Mouse (Mus musculus): ENCODE data around the gene Kifc3. TPM values are rescaled to one million over a fixed set of nuclear protein-coding genes. Genes with fewer than 3 reads are reported as not detected.

The Kifc3 gene
- polyA plus RNA-seq, 1 experiment from 2014 or later: 17.9 TPM

GRCm38 (mm10) chr8:95201491-95201890 lies 1.1 kb downstream of the Kifc3 start:
- H3K27me3 ChIP-seq: no peaks in the 10 kb centered on the region
- H3K36me3 ChIP-seq: no peaks in the 10 kb centered on the region
- WGBS: 58% methylated on average over 7 of the region's 7 CpGs
- no peaks in the 10 kb centered on the region for H3K9me3 ChIP-seq (replicated peaks)
- no peak; the same call in 1 of the 2 replicates for ATAC-seq (ENCODE audit: insufficient number of reproducible peaks, low FRiP score, low TSS enrichment, low read depth)
- H3K4me1 ChIP-seq: no peaks in the 10 kb centered on the region
- no peak overlapping the region for H3K27ac ChIP-seq (replicated peaks)
- H3K9ac ChIP-seq: no peak overlapping the region
- no peak overlapping the region for H3K4me3 ChIP-seq (replicated peaks)
- H3K4me2 ChIP-seq (replicated peaks): no peak overlapping the region

GRCm38 (mm10) chr8:95200001-95200405 lies 2.6 kb downstream of the Kifc3 start:
- WGBS: 64% methylated on average over 9 of the region's 9 CpGs
- no peak overlapping the region for H3K4me3 ChIP-seq (replicated peaks)
- no peak for ATAC-seq (ENCODE audit: insufficient number of reproducible peaks, low FRiP score, low TSS enrichment, low read depth)
- H3K4me1 ChIP-seq: no peaks in the 10 kb centered on the region
- H3K9ac ChIP-seq: no peak overlapping the region
- H3K4me2 ChIP-seq (replicated peaks): no peak overlapping the region
- H3K27me3 ChIP-seq: no peaks in the 10 kb centered on the region
- no peak overlapping the region for H3K27ac ChIP-seq (replicated peaks)
- no peaks in the 10 kb centered on the region for H3K36me3 ChIP-seq
- no peaks in the 10 kb centered on the region for H3K9me3 ChIP-seq (replicated peaks)

GRCm38 (mm10) chr8:95195728-95196127 lies 6.9 kb downstream of the Kifc3 start:
- H3K4me2 ChIP-seq (replicated peaks): no peak overlapping the region
- H3K4me3 ChIP-seq (replicated peaks): no peak overlapping the region
- H3K27ac ChIP-seq (replicated peaks): no peak overlapping the region
- no peaks in the 10 kb centered on the region for H3K36me3 ChIP-seq
- H3K27me3 ChIP-seq: no peaks in the 10 kb centered on the region
- no peaks in the 10 kb centered on the region for H3K4me1 ChIP-seq
- no peak overlapping the region for H3K9ac ChIP-seq
- 59% methylated on average over 11 of the region's 11 CpGs for WGBS
- no peaks in the 10 kb centered on the region for H3K9me3 ChIP-seq (replicated peaks)
- ATAC-seq (ENCODE audit: insufficient number of reproducible peaks, low FRiP score, low TSS enrichment, low read depth): no peak

GRCm38 (mm10) chr8:95191497-95192175 lies 11.0 kb downstream of the Kifc3 start:
- H3K27ac ChIP-seq (replicated peaks): no peak overlapping the region
- no peak overlapping the region for H3K9ac ChIP-seq
- no peak overlapping the region for H3K4me2 ChIP-seq (replicated peaks)
- no peaks in the 10 kb centered on the region for H3K9me3 ChIP-seq (replicated peaks)
- ATAC-seq (ENCODE audit: insufficient number of reproducible peaks, low FRiP score, low TSS enrichment, low read depth): no peak
- H3K4me3 ChIP-seq (replicated peaks): no peak overlapping the region
- WGBS: 83% methylated on average over 9 of the region's 9 CpGs
- no peaks in the 10 kb centered on the region for H3K36me3 ChIP-seq
- H3K27me3 ChIP-seq: no peaks in the 10 kb centered on the region
- no peaks in the 10 kb centered on the region for H3K4me1 ChIP-seq

GRCm38 (mm10) chr8:95187579-95187978 lies 15.0 kb downstream of the Kifc3 start:
- Histone ChIP-seq H3K4me3 (replicated peaks) (no peak overlapping the region), H3K9ac (no peak overlapping the region), H3K9me3 (replicated peaks) (no peaks in the 10 kb centered on the region), H3K4me2 (replicated peaks) (no peak overlapping the region), H3K4me1 (no peaks in the 10 kb centered on the region), H3K36me3 (no peaks in the 10 kb centered on the region), H3K27me3 (no peaks in the 10 kb centered on the region), H3K27ac (replicated peaks) (no peak overlapping the region)
- ATAC-seq (ENCODE audit: insufficient number of reproducible peaks, low FRiP score, low TSS enrichment, low read depth): no peak
- WGBS: 73% methylated on average over 5 of the region's 5 CpGs

GRCm38 (mm10) chr8:95185891-95186513 lies 16.6 kb downstream of the Kifc3 start:
- ATAC-seq (ENCODE audit: insufficient number of reproducible peaks, low FRiP score, low TSS enrichment, low read depth): no peak
- no peak overlapping the region for H3K9ac ChIP-seq
- H3K4me3 ChIP-seq (replicated peaks): no peak overlapping the region
- 0 out of 2 replicates have a peak, but pooled peaks cover 5% of the 10 kb centered on the region for H3K4me1 ChIP-seq
- H3K4me2 ChIP-seq (replicated peaks): no peak overlapping the region
- H3K36me3 ChIP-seq: no peaks in the 10 kb centered on the region
- H3K27ac ChIP-seq (replicated peaks): no peak overlapping the region
- WGBS: 77% methylated on average over 7 of the region's 7 CpGs
- no peaks in the 10 kb centered on the region for H3K9me3 ChIP-seq (replicated peaks)
- no peaks in the 10 kb centered on the region for H3K27me3 ChIP-seq

- H3K4me1 ChIP-seq: 0 out of 2 replicates have a peak, but pooled peaks cover 5% of the 10 kb centered on the region
- no peaks in the 10 kb centered on the region for H3K9me3 ChIP-seq (replicated peaks)
- H3K4me3 ChIP-seq (replicated peaks): no peak overlapping the region
- WGBS: 46% methylated on average over 10 of the region's 10 CpGs
- H3K4me2 ChIP-seq (replicated peaks): no peak overlapping the region
- no peak overlapping the region for H3K27ac ChIP-seq (replicated peaks)
- no peak for ATAC-seq (ENCODE audit: insufficient number of reproducible peaks, low FRiP score, low TSS enrichment, low read depth)
- no peaks in the 10 kb centered on the region for H3K27me3 ChIP-seq
- H3K36me3 ChIP-seq: no peaks in the 10 kb centered on the region
- H3K9ac ChIP-seq: no peak overlapping the region
Observed at GRCm38 (mm10) chr8:95185104-95185503, 17.5 kb downstream of the Kifc3 start.

- ATAC-seq (ENCODE audit: insufficient number of reproducible peaks, low FRiP score, low TSS enrichment, low read depth): no peak
- H3K4me2 ChIP-seq (replicated peaks): no peak overlapping the region
Observed at GRCm38 (mm10) chr8:95184171-95184570, 18.4 kb downstream of the Kifc3 start.

GRCm38 (mm10) chr8:95181850-95182249 lies 20.8 kb downstream of the Kifc3 start:
- Histone ChIP-seq H3K9ac (no peak overlapping the region), H3K4me3 (replicated peaks) (no peak overlapping the region), H3K4me2 (replicated peaks) (no peak overlapping the region), H3K4me1 (0 out of 2 replicates have a peak, but pooled peaks cover 5% of the 10 kb centered on the region), H3K9me3 (replicated peaks) (no peaks in the 10 kb centered on the region), H3K27me3 (no peaks in the 10 kb centered on the region), H3K27ac (replicated peaks) (no peak overlapping the region), H3K36me3 (no peaks in the 10 kb centered on the region)
- ATAC-seq (ENCODE audit: insufficient number of reproducible peaks, low FRiP score, low TSS enrichment, low read depth): no peak
- WGBS: 52% methylated on average over 7 of the region's 7 CpGs

More at GRCm38 (mm10) chr8:95184171-95184570, 18.4 kb downstream of the Kifc3 start:
- H3K9me3 ChIP-seq (replicated peaks): no peaks in the 10 kb centered on the region
- 0 out of 2 replicates have a peak, but pooled peaks cover 5% of the 10 kb centered on the region for H3K4me1 ChIP-seq
- no peaks in the 10 kb centered on the region for H3K27me3 ChIP-seq
- H3K36me3 ChIP-seq: no peaks in the 10 kb centered on the region
- H3K27ac ChIP-seq (replicated peaks): no peak overlapping the region
- WGBS: 61% methylated on average over 12 of the region's 12 CpGs
- H3K9ac ChIP-seq: no peak overlapping the region
- no peak overlapping the region for H3K4me3 ChIP-seq (replicated peaks)

- ATAC-seq (ENCODE audit: insufficient number of reproducible peaks, low FRiP score, low TSS enrichment, low read depth): no peak
- H3K4me2 ChIP-seq (replicated peaks): no peak overlapping the region
- 58% methylated on average over 4 of the region's 4 CpGs for WGBS
Observed at GRCm38 (mm10) chr8:95178191-95178590, 24.4 kb downstream of the Kifc3 start.

GRCm38 (mm10) chr8:95176985-95177384 lies 25.6 kb downstream of the Kifc3 start:
- H3K4me2 ChIP-seq (replicated peaks): no peak overlapping the region
- H3K9ac ChIP-seq: no peak overlapping the region
- no peaks in the 10 kb centered on the region for H3K27me3 ChIP-seq
- no peak for ATAC-seq (ENCODE audit: insufficient number of reproducible peaks, low FRiP score, low TSS enrichment, low read depth)
- H3K27ac ChIP-seq (replicated peaks): no peak overlapping the region
- 0 out of 2 replicates have a peak, but pooled peaks cover 5% of the 10 kb centered on the region for H3K4me1 ChIP-seq
- H3K9me3 ChIP-seq (replicated peaks): no peaks in the 10 kb centered on the region
- H3K36me3 ChIP-seq: no peaks in the 10 kb centered on the region
- 83% methylated on average over 6 of the region's 6 CpGs for WGBS
- H3K4me3 ChIP-seq (replicated peaks): no peak overlapping the region

More at GRCm38 (mm10) chr8:95178191-95178590, 24.4 kb downstream of the Kifc3 start:
- H3K9me3 ChIP-seq (replicated peaks): no peaks in the 10 kb centered on the region
- H3K36me3 ChIP-seq: no peaks in the 10 kb centered on the region
- no peak overlapping the region for H3K4me3 ChIP-seq (replicated peaks)
- no peak overlapping the region for H3K27ac ChIP-seq (replicated peaks)
- no peaks in the 10 kb centered on the region for H3K27me3 ChIP-seq
- no peak overlapping the region for H3K9ac ChIP-seq
- 0 out of 2 replicates have a peak, but pooled peaks cover 9% of the 10 kb centered on the region for H3K4me1 ChIP-seq
